Mouse (Mus musculus) cerebellum, postnatal 10 days (tissue): Measurements from ENCODE around the gene Epb41l2.

Source experiments
- DNase-seq, 2 experiments: peaks; one replicate each; pipeline ENCODE4 v3.0.0; 2021; ENCODE audit warnings: mixed read lengths in 2 of 2

Epb41l2 gene

GRCm38 (mm10) chr10:25513821-25514220, 154.2 kb downstream of the Epb41l2 start:
- DNase-seq: no peak

- no peak for DNase-seq
Observed at GRCm38 (mm10) chr10:25519954-25520353, 160.4 kb downstream of the Epb41l2 start.

GRCm38 (mm10) chr10:25520428-25520827, 160.8 kb downstream of the Epb41l2 start:
- no peak for DNase-seq

GRCm38 (mm10) chr10:25523727-25524126, 164.1 kb downstream of the Epb41l2 start:
- no peak for DNase-seq

GRCm38 (mm10) chr10:25526156-25526555, 166.6 kb downstream of the Epb41l2 start:
- DNase-seq: no peak

GRCm38 (mm10) chr10:25526622-25527021, 167.0 kb downstream of the Epb41l2 start:
- DNase-seq: no peak

- DNase-seq: no peak
Observed at GRCm38 (mm10) chr10:25527126-25527525, 167.5 kb downstream of the Epb41l2 start.

GRCm38 (mm10) chr10:25531335-25531734, 171.7 kb downstream of the Epb41l2 start:
- no peak for DNase-seq

GRCm38 (mm10) chr10:25533105-25533504, 173.5 kb downstream of the Epb41l2 start:
- DNase-seq: peak in 1 of 2 experiments; percentile 11

GRCm38 (mm10) chr10:25533513-25534246, 174.1 kb downstream of the Epb41l2 start:
- no peak for DNase-seq

- DNase-seq: no peak
Observed at GRCm38 (mm10) chr10:25534467-25534866, 174.9 kb downstream of the Epb41l2 start.

- no peak for DNase-seq
Observed at GRCm38 (mm10) chr10:25535891-25536331, 176.3 kb downstream of the Epb41l2 start, which contains the start of gene Smlr1. TSS of gene Smlr1 (minus strand) at chr10:25536267.

- DNase-seq: no peak
Observed at GRCm38 (mm10) chr10:25536621-25537020, 177.0 kb downstream of the Epb41l2 start.

GRCm38 (mm10) chr10:25538738-25539137, 179.1 kb downstream of the Epb41l2 start:
- DNase-seq: no peak

GRCm38 (mm10) chr10:25539146-25539770, 179.7 kb downstream of the Epb41l2 start:
- DNase-seq: peak; percentile 40 to 41

GRCm38 (mm10) chr10:25539771-25540168, 180.2 kb downstream of the Epb41l2 start:
- no peak for DNase-seq

GRCm38 (mm10) chr10:25541097-25541496, 181.5 kb downstream of the Epb41l2 start:
- DNase-seq: no peak

GRCm38 (mm10) chr10:25552936-25553335, 193.3 kb downstream of the Epb41l2 start:
- DNase-seq: no peak

GRCm38 (mm10) chr10:25571319-25572240, 212.0 kb downstream of the Epb41l2 start:
- no peak for DNase-seq
